Mouse (Mus musculus): ENCODE data around the gene Mroh2a.

Mroh2a gene

DNA sequence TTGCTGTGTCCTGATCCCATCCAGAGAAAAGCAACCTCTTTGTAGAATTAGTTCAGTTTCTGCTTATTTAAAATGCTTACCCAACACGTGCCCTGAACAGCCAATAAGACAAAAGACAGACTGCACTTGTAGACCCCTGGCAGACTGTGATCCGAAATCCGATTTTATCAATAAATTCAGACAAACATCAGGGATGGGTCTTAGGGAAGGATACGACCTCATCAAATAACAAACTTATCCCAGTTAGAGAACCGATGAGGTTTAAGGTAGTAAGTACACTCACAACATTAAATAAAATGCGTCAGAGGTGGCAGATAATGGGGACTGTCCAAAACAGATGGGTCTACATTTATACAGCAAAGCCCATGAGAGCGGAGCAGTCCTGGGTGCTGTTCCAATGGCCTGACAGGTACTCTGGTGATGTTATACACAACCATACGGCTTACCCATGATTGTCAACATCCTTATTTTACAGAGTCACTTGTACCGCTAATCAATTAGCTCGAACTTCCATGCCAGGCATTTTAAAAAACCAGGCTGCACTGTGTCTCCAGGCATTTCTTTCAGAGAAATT is 49.8 kb downstream of the Mroh2a start:
- DNase-seq (ENCODE audit: low spot score in 2 of 2) = no peak

DNA sequence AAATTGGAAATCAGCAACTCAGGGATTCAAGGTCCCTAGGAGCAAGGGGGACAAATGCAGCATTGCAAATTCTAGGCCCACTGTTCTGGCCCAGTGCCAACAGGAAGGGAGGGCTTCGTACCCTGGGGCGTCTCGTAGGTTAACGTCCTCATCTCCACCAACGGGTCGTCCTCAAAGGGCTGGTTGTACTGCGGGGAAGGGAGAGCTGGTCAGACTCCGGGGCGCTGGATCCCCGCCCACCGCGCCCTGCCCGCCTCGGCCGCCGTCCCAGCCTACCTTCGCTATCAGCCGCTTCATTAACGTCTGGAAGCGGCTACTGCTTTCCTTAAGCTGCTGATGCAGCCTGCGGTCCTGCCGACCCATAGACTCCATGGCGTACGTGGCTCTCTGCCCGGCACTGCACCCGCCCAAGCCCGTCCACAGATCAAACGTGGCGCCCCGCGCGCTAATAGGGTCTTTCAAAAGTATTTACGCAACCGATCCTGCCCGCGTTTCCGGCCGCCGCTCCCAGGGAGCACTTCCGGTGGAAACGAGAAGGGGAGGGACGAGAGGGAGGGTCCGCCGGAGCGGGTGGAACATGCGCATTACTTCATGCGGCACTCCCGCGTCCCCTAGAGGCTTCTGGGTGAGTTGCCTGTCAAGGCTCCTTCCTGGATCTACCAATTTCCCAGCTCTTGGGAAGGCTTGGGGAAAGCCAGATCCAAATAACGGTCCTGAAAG is 50.5 kb downstream of the Mroh2a start, which contains the start of the genes Hjurp and Trpm8:
Hjurp (minus strand) TSS at position 536 of the 720 bp plus-strand sequence.
Trpm8 (plus strand) TSS at position 564 of the 720 bp plus-strand sequence.
- DNase-seq (ENCODE audit: low spot score in 2 of 2) = peak; percentile 99

DNA sequence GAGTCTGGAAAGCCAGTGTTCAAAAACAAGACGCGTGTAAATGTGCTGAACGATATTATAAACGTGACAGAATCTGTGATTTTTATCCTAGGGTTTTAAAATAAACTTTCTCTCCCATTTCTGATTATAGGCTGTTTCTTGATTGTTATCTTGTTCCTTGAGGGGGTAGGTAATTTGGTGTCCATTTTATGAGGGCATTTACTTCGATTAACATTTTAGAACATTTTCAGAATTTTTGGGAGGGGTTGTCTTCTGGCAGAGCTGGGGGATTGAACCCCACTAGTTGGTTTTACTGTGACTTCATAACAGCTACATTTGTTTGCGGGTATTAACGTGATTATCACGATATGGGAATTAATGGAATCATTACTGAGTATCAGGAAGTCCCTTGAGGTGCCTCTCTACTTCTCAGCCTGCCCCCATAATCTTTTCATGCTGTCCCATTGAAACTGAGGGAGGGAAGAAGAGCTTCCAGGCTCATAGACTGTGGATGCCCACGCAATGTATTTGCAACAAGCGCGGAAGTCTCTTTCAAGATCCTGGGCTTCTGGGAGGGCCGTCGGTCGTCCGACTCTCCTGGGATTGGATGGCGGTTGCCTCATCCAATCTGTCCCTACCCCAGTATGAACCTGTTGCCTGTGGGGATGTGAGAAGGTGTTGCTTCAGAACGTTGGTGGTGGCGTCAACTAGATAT is 51.2 kb downstream of the Mroh2a start:
- no peak for DNase-seq (ENCODE audit: low spot score in 2 of 2)

DNA sequence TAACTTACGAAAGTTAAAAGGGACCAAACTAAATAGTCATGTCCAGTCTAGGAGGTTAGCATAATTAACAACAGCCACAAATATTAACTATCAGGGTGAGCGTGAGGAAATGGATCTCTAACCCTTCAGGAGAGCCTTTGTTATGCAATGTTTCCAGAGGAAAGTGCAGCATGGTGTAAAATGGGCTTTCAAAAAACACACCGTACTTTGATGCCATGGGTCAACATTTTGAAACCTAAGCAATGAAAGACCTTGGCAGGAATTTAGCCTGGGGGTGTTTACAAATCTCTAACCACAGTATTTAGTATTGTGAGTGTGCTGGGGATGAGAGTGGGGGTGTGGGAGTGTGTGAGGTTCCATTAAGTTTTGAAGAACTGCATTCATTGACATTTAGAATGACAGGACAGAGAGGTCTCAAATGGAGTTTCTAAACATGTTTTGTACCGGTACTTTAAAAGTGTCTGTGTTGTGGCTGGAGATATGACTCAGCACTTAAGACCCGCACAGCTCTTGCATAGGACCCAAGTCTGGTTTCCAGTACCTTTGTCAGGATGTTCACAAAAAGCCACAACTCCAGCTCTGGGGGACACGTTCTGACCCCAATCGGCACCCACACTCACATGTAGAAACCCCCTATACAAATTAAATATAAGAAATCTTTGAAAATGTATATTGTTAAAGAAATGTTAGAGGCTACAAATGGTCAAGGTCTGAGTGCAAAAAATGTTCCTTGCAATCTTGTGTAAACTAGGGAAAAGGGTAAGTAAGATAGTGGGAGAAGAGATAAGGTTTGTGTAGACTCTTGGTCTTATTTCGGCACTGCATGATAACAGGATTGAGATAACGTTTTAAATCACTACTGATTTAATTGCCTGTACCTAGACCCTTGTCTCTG is 52.6 kb downstream of the Mroh2a start:
- DNase-seq (ENCODE audit: low spot score in 2 of 2) = no peak

DNA sequence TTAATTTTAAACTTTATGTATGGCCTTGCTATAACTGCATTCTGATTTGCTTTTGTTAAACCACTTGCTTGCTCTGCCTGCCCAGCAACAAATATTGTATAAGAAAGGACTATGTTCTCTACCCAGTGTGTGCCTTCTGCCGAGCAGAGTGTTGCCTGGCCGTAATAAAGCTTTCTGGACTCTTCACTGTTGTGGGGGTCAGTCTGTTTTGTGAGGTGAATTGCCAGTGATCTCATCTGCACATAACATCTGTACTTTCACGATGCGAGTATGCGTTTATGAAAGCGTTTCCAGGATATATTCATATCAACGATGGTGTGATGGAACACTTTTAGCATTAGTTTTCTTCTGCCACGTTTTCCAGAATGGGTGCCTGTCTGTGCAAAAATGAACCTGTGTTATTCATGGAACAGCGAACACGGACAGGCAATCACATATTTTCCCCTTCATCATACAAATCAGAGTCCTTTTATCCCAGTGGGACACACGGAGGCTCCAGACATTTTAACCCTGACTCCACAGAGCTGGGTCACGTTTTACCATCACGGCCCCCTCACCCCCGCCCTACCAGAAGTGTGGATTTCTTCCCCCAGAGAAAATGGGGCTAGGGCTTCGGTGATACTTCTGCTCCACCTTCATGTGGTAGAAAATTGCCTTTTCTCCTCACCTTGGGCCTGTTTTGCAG is 53.4 kb downstream of the Mroh2a start:
- DNase-seq (ENCODE audit: low spot score in 2 of 2) = no peak

DNA sequence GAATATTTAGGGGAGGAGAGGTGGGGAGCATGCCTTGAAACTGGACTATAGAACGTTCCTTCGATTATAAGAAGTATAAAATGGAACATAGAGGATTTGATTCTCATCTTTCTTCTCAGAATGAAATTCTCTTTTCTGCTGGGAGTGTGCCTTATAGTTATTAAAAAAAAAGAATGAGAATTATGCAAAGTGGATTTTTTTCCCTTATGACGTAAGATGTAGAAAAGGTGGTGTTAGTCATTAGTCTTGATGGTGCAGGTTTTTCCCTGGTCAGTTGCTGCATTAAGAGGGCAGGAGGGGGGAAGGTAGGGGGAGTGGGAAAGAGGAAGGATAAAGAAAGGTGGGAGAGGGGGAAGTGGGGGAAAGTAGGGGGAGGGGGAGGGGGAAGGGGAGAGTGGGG is 55.5 kb downstream of the Mroh2a start:
- DNase-seq (ENCODE audit: low spot score in 2 of 2) = no peak

DNA sequence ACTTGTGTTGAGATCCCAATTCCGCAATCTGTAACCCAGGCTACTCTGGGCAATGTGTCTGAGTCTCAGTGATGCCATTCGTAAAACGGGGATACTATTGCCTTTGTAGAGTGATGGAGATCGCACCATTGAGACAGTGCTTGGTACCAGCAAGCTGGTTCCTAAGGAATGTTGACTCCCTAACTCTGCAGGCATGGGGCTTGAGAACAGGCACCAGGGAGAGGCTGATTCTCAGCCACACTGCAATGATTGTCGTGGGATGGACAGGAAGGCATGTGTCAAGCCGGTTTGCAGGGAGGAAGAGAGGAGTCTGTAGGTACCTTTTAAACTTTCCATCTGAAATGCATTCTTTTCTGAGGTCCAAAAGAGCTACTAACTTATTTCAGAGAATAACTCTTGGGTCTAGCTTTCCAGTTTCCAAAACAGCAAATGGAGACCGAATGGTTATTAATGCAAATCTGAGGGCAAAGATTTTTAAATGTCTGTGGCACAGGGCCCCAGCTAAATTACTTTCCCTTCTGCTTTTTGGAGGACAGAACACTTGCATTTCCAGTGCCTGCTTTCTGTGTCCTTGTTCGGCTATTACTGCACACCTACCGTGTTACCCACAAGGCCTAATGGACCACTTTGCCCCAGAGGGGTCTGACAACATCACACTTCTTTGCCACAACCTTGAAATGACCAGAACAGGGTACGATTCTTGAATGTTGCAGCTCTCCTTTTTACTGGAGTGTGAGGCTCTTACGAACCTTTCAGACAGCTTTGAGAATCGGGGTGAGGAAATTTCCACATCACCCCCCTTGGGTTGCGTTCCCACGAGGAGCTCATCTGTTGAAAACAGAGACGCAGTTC is 56.8 kb downstream of the Mroh2a start:
- no peak for DNase-seq (ENCODE audit: low spot score in 2 of 2)

DNA sequence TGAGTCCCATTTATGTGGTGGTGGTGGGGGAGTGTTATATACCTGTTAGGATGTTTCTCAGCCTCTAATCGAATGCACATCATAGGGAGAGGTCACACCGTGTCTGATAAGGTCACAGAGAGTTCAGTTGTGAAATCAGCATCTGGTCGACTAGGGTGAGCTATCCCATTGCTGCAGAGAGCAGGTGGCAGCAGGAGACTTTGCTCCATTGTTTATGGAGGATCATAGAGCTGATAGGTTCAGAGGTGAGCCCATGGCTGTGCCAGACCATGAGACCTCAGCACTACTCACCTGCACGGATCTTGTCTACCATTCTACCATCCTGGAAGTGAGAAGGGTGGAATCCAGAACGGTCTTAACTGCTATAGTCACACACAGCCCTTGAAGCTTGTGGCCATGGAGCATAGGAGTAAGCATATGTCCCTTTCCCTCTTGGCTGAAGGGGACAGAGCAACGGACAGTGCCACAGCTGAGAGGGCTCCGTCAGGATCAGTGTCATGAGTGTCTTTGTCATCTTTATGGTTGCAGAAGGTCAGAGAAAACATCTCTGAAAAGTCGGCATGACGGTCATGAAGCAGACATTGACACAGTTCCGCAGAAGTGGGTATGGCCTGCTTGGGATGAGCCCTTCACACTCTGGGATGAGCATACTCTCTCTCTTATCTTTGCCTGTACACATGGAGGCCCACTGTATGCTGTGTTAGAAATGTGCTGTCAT is 57.6 kb downstream of the Mroh2a start:
- DNase-seq (ENCODE audit: low spot score in 2 of 2) = no peak

DNA sequence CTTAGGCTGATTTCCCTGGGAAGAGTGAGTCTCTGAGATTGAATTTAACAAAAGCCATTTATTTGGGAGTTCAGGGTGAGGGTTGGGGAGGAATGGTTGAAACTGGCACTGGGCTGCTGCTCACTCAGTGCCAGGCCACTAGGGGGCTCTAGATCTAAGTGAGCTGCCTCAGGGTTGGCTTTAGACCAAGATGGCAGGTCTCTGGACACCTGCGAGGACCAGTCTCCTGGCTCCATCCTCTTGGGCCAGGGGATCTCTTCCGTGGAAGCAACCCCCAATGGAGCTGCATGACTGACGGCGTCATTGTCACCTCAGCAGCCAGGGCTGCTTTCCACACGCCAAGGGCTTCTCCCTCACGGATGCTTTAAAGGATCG is 58.1 kb downstream of the Mroh2a start:
- DNase-seq (ENCODE audit: low spot score in 2 of 2) = no peak

DNA sequence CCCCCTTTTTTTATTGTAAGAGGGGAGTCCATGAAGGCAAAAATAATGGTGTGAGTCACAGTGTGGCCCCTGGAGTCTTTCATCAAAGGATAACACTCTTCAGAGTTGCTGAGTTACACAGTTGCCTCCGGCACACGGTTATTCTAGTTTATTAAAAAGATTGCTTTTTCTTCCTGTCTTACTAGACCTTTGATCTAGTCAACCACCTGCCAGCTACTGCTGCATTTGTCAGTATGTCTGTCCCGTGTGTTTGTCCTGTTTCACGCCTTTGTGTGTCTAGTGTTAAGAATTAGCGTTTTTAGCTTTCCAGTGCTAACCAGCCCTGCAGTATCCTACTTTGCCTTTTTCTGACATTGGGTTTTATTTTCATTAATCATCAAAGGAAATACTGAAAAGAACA is 58.9 kb downstream of the Mroh2a start:
- DNase-seq (ENCODE audit: low spot score in 2 of 2) = no peak

DNA sequence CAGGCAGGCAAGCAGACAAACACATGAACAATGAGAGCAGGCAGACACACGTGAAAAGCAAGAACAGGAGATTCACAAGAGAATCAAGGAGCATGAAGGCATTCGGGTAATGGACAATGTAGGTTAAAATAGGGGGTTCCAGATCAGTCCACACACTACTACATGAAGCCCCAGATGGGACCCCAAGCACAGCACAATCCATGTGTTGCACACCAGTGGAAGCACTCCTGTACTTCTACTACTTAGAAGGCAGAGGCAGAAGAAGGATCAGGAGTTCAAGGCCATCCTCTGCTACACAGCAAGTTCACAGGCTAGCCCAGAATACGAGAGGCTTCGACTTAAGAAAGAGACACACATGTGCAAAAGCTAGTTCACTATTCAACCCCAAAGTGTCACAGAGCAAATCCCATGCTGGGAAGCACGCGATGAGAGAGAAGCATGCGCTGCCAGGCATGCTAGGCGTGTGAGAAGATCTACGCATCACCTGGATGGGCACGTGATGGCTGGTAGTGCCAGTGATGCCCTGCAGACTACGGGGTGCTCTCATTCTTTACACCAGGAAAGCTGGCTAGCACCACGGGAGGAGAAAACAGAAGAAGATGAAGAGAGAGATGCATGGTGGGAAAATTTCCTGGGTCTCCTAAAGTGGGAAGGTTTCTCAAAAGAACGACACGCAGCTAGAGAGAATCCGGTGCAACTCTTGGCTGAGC is 59.5 kb downstream of the Mroh2a start:
- no peak for DNase-seq (ENCODE audit: low spot score in 2 of 2)

DNA sequence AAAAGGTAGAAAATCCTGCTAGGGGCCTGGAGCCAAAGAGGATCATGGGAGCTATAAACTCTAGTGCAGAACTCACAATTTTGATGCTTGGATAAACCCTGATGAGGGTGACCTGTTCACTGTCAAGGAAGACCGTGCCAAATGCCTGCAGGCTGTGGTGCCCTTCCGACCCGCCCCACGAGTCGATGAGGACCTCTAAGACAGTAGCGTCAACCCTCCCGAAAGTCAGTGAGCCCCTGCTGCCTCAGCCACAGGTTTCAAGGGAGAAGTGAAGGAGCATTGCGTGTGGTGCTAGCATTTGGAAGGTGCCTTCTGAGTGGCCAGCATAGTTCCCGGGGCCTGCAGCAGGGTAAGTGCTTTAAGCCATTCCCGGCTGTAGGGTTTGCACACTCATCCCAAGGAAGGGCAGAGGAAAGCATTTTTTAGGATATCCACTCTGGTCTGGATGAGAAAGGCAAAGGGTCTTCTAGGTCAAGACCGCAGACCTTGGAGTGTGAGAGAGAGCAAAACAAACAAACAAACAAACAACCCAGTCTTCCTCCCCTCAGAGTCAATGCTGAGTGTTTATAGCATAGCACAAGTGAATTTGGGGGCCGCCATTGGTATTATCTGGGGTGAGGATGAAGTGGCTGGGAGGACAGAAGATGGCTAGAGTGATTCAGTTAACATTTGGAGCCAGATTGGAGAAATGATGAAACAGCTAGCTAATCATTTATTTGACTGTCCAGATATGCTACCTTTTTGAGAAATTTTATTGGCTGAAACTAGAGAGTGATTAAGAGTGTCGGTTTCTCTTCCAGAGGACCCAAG is 60.3 kb downstream of the Mroh2a start:
- no peak for DNase-seq (ENCODE audit: low spot score in 2 of 2)

DNA sequence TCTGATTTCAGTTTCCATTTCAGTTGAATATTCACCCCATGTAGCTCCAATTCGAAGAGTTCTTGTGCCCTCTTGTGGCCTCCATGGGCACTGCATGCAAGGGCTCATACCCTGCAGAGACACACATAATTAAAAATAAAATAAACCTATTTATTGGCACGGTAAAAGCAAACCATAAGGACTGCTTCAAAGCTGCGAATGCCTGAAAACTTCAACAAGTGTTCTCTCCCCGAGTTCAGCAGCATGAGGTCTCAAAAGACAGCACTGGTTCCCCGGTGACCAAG is 60.9 kb downstream of the Mroh2a start:
- no peak for DNase-seq (ENCODE audit: low spot score in 2 of 2)

DNA sequence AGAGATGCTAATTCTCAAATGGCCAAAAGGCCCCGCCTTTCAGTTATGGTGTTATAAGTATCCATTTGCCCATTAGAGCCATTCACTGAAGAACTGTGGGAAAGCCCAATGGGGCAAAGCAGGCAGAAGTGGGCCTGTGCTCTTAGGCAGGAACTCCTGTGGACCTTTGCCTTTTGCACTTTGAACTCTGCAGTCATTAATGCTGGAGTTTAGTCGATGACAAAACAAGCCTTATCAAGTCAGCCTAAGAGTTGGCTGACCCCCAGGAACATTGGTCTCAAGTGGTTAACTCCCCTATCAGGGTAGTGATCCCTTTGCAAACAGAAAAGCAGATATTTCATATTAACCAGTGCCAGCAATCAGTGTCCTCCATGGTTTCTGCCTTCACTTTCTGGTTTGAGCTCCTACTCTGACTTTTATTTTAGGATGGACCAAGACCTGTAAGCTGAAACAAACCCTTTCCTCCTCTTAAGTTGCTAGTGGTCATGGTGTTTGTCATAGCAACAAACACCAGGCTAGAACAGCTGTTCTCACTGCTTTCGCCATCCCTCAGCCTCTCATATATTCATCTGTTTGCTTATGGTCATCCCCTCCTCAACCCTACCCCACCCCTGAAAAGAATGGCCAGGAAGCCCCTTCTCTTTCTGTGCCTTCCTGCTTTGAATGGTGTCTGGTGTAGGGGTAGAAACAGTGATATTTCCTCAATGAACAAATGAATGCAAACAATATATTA is 61.4 kb downstream of the Mroh2a start:
- DNase-seq (ENCODE audit: low spot score in 2 of 2) = no peak

DNA sequence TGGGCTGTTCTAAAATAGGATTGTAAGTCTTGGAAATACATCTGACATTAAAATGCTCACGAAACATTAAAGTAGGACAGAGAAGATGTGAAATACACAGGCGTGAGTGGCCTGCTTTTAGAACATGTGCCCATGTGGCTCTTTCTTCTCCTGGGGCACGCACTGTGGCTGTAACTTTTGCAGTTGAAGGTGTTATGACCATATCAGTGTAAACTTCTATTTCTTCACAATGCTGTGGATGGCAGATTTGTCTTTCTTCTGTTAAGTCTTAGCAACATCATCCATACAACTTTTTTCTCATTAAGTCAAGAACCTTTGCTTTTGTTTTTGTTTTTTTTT is 62.0 kb downstream of the Mroh2a start:
- no peak for DNase-seq (ENCODE audit: low spot score in 2 of 2)

DNA sequence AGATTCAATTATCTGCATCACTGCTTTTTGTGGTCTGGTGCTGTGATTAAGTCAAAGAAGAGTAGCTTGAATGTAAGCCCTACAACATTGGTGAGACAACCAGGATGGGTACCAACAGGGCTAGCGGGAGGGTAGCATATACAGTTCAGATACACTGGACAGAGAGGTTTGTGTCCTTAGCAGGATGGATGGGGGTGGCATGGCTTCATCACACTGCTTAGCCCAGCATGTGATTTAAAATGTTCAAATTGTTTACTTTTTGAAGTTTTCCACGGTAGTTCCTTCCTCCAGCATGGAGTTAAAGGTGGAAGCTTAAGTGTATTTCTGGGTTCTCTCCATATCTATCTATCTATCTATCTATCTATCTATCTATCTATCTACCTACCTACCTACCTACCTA is 62.4 kb downstream of the Mroh2a start:
- no peak for DNase-seq (ENCODE audit: low spot score in 2 of 2)

DNA sequence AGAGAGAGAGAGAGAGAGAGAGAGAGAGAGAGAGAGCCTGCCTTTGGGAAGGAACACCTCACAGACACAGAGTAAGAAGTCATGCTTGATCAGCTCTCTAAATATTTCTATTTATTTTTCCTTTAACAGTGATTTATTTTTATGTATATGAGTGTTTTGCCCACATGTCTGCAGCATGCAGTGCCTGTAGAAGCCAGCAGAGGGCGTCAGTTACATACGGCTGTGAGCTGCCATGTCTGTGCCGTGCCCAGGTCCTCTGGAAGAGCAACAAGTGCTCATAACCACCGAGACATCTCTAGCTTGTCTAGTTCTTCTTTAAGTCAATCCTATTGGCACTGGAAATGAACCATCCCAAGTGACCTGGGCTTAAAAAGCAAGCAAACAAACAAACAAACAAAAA is 63.1 kb downstream of the Mroh2a start:
- DNase-seq (ENCODE audit: low spot score in 2 of 2) = no peak

DNA sequence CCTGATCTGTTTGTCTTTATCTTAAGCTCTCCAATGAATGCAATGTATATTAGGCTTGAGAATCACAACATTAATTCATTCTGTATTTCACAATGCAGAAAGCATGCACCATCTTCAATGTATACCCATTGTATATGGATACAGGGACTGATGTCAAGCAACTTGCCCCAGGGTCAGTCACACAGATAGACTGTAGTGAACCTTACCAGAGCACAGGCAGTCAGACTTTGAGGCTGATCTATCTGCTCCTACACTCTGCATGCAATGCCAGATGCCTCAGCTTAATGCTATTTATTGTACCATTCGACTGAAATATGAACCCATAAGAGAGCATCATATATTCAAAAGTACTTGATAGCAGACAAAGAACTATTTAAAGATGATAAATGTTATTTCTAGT is 63.7 kb downstream of the Mroh2a start:
- DNase-seq (ENCODE audit: low spot score in 2 of 2) = no peak

All from natural killer cell, adult 2 months (primary cell).